Mouse (Mus musculus) neural tube, embryonic 14.5 days (tissue): ENCODE data around the gene Pdcd4. TPM values are rescaled to one million over a fixed set of nuclear protein-coding genes. Genes with fewer than 3 reads are reported as not detected.

Experiments used
- ATAC-seq: fragments of 200-750 bp; cut with Nextera tagmentation; 2 replicates; pipeline ENCODE4 v1.8.0; 2017; ENCODE audit warnings: low read depth, mild to moderate bottlenecking, moderate TSS enrichment, moderate library complexity
- H3K27ac ChIP-seq: fragments of 300-500 bp; sonication (generic); 2 replicates; pipeline ENCODE4 v1.5.1; 2014; ENCODE audit warnings: low read depth, mild to moderate bottlenecking, control low read depth, low read length, moderate library complexity, mixed read lengths
- H3K27me3 ChIP-seq: fragments of 300-500 bp; sonication (generic); 2 replicates; pipeline ENCODE4 v1.6.1; 2014; ENCODE audit warnings: low read length; ENCODE audit not compliant: control insufficient read depth, insufficient read depth
- H3K36me3 ChIP-seq: fragments of 300-500 bp; sonication (generic); 2 replicates; pipeline ENCODE4 v1.6.1; 2014; ENCODE audit warnings: low read length, mixed read lengths; ENCODE audit not compliant: control insufficient read depth, insufficient read depth
- H3K4me1 ChIP-seq: fragments of 300-500 bp; sonication (generic); 2 replicates; pipeline ENCODE4 v1.6.1; 2014; ENCODE audit warnings: low read length; ENCODE audit not compliant: control insufficient read depth, insufficient read depth
- H3K4me2 ChIP-seq: fragments of 300-500 bp; sonication (generic); 2 replicates; pipeline ENCODE4 v1.6.1; 2014; ENCODE audit warnings: mild to moderate bottlenecking, low read depth, low read length, control low read depth
- H3K4me3 ChIP-seq: fragments of 300-500 bp; sonication (generic); 2 replicates; pipeline ENCODE4 v1.5.1; 2014; ENCODE audit warnings: low read depth, low read length, control low read depth, mixed read lengths
- H3K9ac ChIP-seq: fragments of 300-500 bp; sonication (generic); replicated peaks from 2 replicates; pipeline ENCODE4 v1.6.1; 2014; ENCODE audit warnings: low read depth, mild to moderate bottlenecking, control low read depth, low read length, mixed read lengths
- H3K9me3 ChIP-seq: fragments of 300-500 bp; sonication (generic); 2 replicates; pipeline ENCODE4 v1.6.1; 2016; ENCODE audit warnings: low read length; ENCODE audit not compliant: control insufficient read depth
- WGBS: fragments of 180-500 bp; shearing (Covaris S2); extraction: QIAGEN DNeasy Blood & Tissue Kit; methylation state at CpG from one replicate; pipeline ENCODE4 v1.1.7; 2014; 5-methylcytosine and 5-hydroxymethylcytosine counted together
- polyA plus RNA-seq: library from polyadenylated mRNA; unstranded; fragments of >200 nt; fragmentation: Nextera tagmentation; extraction: Ambion mirVana; gene quantifications from 2 replicates; pipeline ENCODE4 v1.2.1, GENCODE M21; 2014

The Pdcd4 gene
- polyA plus RNA-seq, 1 experiment from 2014 or later, result 63.2 TPM

GRCm38 (mm10) chr19:53893711-53894171, 1.7 kb downstream of the Pdcd4 start:
- no peak for ATAC-seq

GRCm38 (mm10) chr19:53894538-53895121, 2.6 kb downstream of the Pdcd4 start:
- no peaks in the 10 kb centered on the region for H3K9me3 ChIP-seq
- H3K4me3 ChIP-seq, result no peak overlapping the region
- no peaks in the 10 kb centered on the region for H3K36me3 ChIP-seq
- no peaks in the 10 kb centered on the region for H3K4me1 ChIP-seq
- no peak overlapping the region for H3K4me2 ChIP-seq
- H3K9ac ChIP-seq, result no peak overlapping the region
- no peak overlapping the region for H3K27ac ChIP-seq
- no peaks in the 10 kb centered on the region for H3K27me3 ChIP-seq
- WGBS, result 73% methylated on average over 12 of the region's 12 CpGs
- ATAC-seq, result no peak

More at GRCm38 (mm10) chr19:53893711-53894171, 1.7 kb downstream of the Pdcd4 start:
- no peak overlapping the region for H3K27ac ChIP-seq
- no peaks in the 10 kb centered on the region for H3K9me3 ChIP-seq
- no peak overlapping the region for H3K4me2 ChIP-seq
- no peaks in the 10 kb centered on the region for H3K4me1 ChIP-seq
- no peaks in the 10 kb centered on the region for H3K36me3 ChIP-seq
- 80% methylated on average over 3 of the region's 3 CpGs for WGBS
- H3K4me3 ChIP-seq, result no peak overlapping the region
- no peaks in the 10 kb centered on the region for H3K27me3 ChIP-seq
- no peak overlapping the region for H3K9ac ChIP-seq

GRCm38 (mm10) chr19:53898046-53898445, 6.0 kb downstream of the Pdcd4 start:
- 0 out of 2 replicates have a peak, but pooled peaks cover 3% of the 10 kb centered on the region for H3K4me1 ChIP-seq
- ATAC-seq, result no peak
- no peak overlapping the region for H3K4me2 ChIP-seq
- no peak overlapping the region for H3K4me3 ChIP-seq
- WGBS, result 80% methylated on average over 5 of the region's 5 CpGs
- H3K36me3 ChIP-seq, result no peaks in the 10 kb centered on the region
- H3K9me3 ChIP-seq, result no peaks in the 10 kb centered on the region
- no peak overlapping the region for H3K9ac ChIP-seq
- H3K27me3 ChIP-seq, result no peaks in the 10 kb centered on the region
- H3K27ac ChIP-seq, result no peak overlapping the region

- Histone ChIP-seq H3K4me3 (no peak overlapping the region), H3K36me3 (no peaks in the 10 kb centered on the region), H3K9ac (no peak overlapping the region), H3K4me2 (no peak overlapping the region), H3K27ac (no peak overlapping the region), H3K4me1 (0 out of 2 replicates have a peak, but pooled peaks cover 3% of the 10 kb centered on the region), H3K9me3 (no peaks in the 10 kb centered on the region), H3K27me3 (no peaks in the 10 kb centered on the region)
- WGBS, result 83% methylated on average over 4 of the region's 4 CpGs
- ATAC-seq, result no peak
Observed at GRCm38 (mm10) chr19:53898498-53898897, 6.5 kb downstream of the Pdcd4 start.

- no peak for ATAC-seq
- H3K9me3 ChIP-seq, result no peaks in the 10 kb centered on the region
- no peak overlapping the region for H3K9ac ChIP-seq
- no peak overlapping the region for H3K4me2 ChIP-seq
- peaks cover 3% of the 10 kb centered on the region; the same call in 1 of the 2 replicates for H3K27me3 ChIP-seq
- 0 out of 2 replicates have a peak, but pooled peaks cover 3% of the 10 kb centered on the region for H3K4me1 ChIP-seq
- H3K27ac ChIP-seq, result no peak overlapping the region
- no peak overlapping the region for H3K4me3 ChIP-seq
- WGBS, result 86% methylated on average over 25 of the region's 25 CpGs
- no peaks in the 10 kb centered on the region for H3K36me3 ChIP-seq
Observed at GRCm38 (mm10) chr19:53898970-53899900, 7.2 kb downstream of the Pdcd4 start.

- H3K36me3 ChIP-seq, result no peaks in the 10 kb centered on the region
- no peak overlapping the region for H3K4me2 ChIP-seq
- H3K9me3 ChIP-seq, result no peaks in the 10 kb centered on the region
- 87% methylated on average over 14 of the region's 14 CpGs for WGBS
- ATAC-seq, result no peak
- no peak overlapping the region for H3K9ac ChIP-seq
- H3K4me3 ChIP-seq, result no peak overlapping the region
- peaks cover 3% of the 10 kb centered on the region; the same call in 1 of the 2 replicates for H3K27me3 ChIP-seq
- no peak overlapping the region for H3K27ac ChIP-seq
- peaks cover 10% of the 10 kb centered on the region for H3K4me1 ChIP-seq
Observed at GRCm38 (mm10) chr19:53899941-53900610, 8.0 kb downstream of the Pdcd4 start.

GRCm38 (mm10) chr19:53901931-53902738, 10.1 kb downstream of the Pdcd4 start:
- Histone ChIP-seq H3K4me3 (peak overlapping the region; percentile 87), H3K9ac (peak overlapping the region; percentile 57), H3K36me3 (no peaks in the 10 kb centered on the region), H3K4me2 (peak overlapping the region; percentile 59), H3K27me3 (peaks cover 3% of the 10 kb centered on the region; the same call in 1 of the 2 replicates), H3K27ac (peak overlapping the region; percentile 58), H3K9me3 (no peaks in the 10 kb centered on the region), H3K4me1 (peaks cover 10% of the 10 kb centered on the region)
- 63% methylated on average over 15 of the region's 15 CpGs for WGBS
- no peak for ATAC-seq

- peaks cover 10% of the 10 kb centered on the region for H3K4me1 ChIP-seq
- H3K9me3 ChIP-seq, result no peaks in the 10 kb centered on the region
- peak overlapping the region; percentile 59 for H3K4me2 ChIP-seq
- ATAC-seq, result peak; percentile 98
- peak overlapping the region; percentile 87 for H3K4me3 ChIP-seq
- peak overlapping the region; percentile 90 for H3K9ac ChIP-seq
- H3K27me3 ChIP-seq, result peaks cover 3% of the 10 kb centered on the region; the same call in 1 of the 2 replicates
- under 1% methylated on average over 53 of the region's 61 CpGs for WGBS
- no peaks in the 10 kb centered on the region for H3K36me3 ChIP-seq
- peak overlapping the region; percentile 91 for H3K27ac ChIP-seq
Observed at GRCm38 (mm10) chr19:53902739-53903487, 10.9 kb downstream of the Pdcd4 start.
